Mouse (Mus musculus): ENCODE measurements around the gene Arid1a.

- TF ChIP-seq CTCF (IDR thresholded peaks at IDR 0.05; ENCODE audit: low read depth, low read length): no peak
- no peak for TF ChIP-seq GATA1 (IDR thresholded peaks at IDR 0.05; ENCODE audit: borderline replicate concordance, low read length)
These were observed at the start of gene Arid1a for GRCm38 (mm10) chr4:133756514-133757268.
